Mouse (Mus musculus) cerebellum, postnatal 36 days (tissue): ENCODE data around the gene A3galt2.

ENCODE experiments used
- DNase-seq, 2 experiments: peaks; one replicate each; pipeline ENCODE4 v3.0.0; 2021 to 2022; ENCODE audit warnings: mixed read lengths in 2 of 2

The A3galt2 gene

GRCm38 (mm10) chr4:128801675-128802465 lies 46.7 kb downstream of the A3galt2 start:
- no peak for DNase-seq

- no peak for DNase-seq
These were observed 48.4 kb downstream of the A3galt2 start for GRCm38 (mm10) chr4:128803569-128803968.

- DNase-seq: no peak
These were observed 49.4 kb downstream of the A3galt2 start for GRCm38 (mm10) chr4:128804426-128805149.

GRCm38 (mm10) chr4:128805150-128806042 lies 50.2 kb downstream of the A3galt2 start:
- DNase-seq: peak; percentile 47 to 59

- DNase-seq: peak; percentile 49 to 50
These were observed 51.1 kb downstream of the A3galt2 start, which contains the start of gene Zfp362 for GRCm38 (mm10) chr4:128806043-128806826. TSS of gene Zfp362 (minus strand) at chr4:128806045.

GRCm38 (mm10) chr4:128806827-128807179 lies 51.6 kb downstream of the A3galt2 start:
- DNase-seq: peak; percentile 55 to 63

GRCm38 (mm10) chr4:128811382-128812056 lies 56.4 kb downstream of the A3galt2 start:
- DNase-seq: peak; percentile 73 to 82

GRCm38 (mm10) chr4:128817011-128817410 lies 61.8 kb downstream of the A3galt2 start:
- DNase-seq: no peak
